Comparison of ENCODE assay signal across 8 mouse cellular contexts in genomic region chr11:95667177-95667576, GRCm38 (mm10). TPM values are rescaled to one million over a fixed set of nuclear protein-coding genes. Genes with fewer than 3 reads are reported as not detected.
DNase-seq lines count a peak whose midpoint lies in the region; ATAC-seq and TF ChIP-seq lines count a peak whose summit lies in the region.

No protein-coding gene starts in this region.

- no peaks in the 10 kb centered on the region for H3K27me3 ChIP-seq in embryonic facial prominence, embryonic 13.5 days
- H3K27me3 ChIP-seq in intestine, embryonic 15.5 days (replicated peaks) = no peaks in the 10 kb centered on the region
- H3K27me3 ChIP-seq in splenic B cell, adult 2 months (ENCODE audit: control insufficient read depth, insufficient read depth, low read length, poor library complexity, severe bottlenecking) = no peaks in the 10 kb centered on the region

- H3K36me3 ChIP-seq in embryonic facial prominence, embryonic 13.5 days = peaks cover 40% of the 10 kb centered on the region
- H3K36me3 ChIP-seq in intestine, embryonic 15.5 days = peaks cover 9% of the 10 kb centered on the region; the same call in 1 of the 2 replicates
- H3K36me3 ChIP-seq in splenic B cell, adult 2 months (ENCODE audit: control insufficient read depth, insufficient read depth, low read length, poor library complexity, severe bottlenecking) = peaks cover 4% of the 10 kb centered on the region

- peak overlapping the region; percentile 88 for H3K4me2 ChIP-seq in embryonic facial prominence, embryonic 13.5 days
- H3K4me2 ChIP-seq in intestine, embryonic 15.5 days (replicated peaks) = peak overlapping the region; percentile 78

- peak; percentile 42 for DNase-seq in urinary bladder, adult 2 months (ENCODE audit: low spot score)
- DNase-seq in urinary bladder, postnatal 4 days (ENCODE audit: low spot score in 2 of 2) = no peak
- DNase-seq in lung, adult 2 months = no peak
- DNase-seq in splenic B cell, adult 2 months (ENCODE audit: low read depth, low spot score) = peak; percentile 49
- no peak for DNase-seq in right cerebral cortex, postnatal 10 days (ENCODE audit: low spot score in 2 of 2)
- DNase-seq in embryo, embryonic 10.5 days (ENCODE audit: low spot score) = no peak

- no peaks in the 10 kb centered on the region for H3K9me3 ChIP-seq in embryonic facial prominence, embryonic 13.5 days
- H3K9me3 ChIP-seq in intestine, embryonic 15.5 days = no peaks in the 10 kb centered on the region

- TF ChIP-seq POLR2A in lung, adult 2 months (IDR thresholded peaks at IDR 0.05; ENCODE audit: borderline replicate concordance, extremely low read depth, low read depth, low read length) = no peak

- no peak for TF ChIP-seq CTCF in lung, adult 2 months (IDR thresholded peaks at IDR 0.05; ENCODE audit: insufficient read depth, low read length)

- peak overlapping the region; percentile 79 for H3K9ac ChIP-seq in embryonic facial prominence, embryonic 13.5 days
- peak overlapping the region; percentile 61 for H3K9ac ChIP-seq in intestine, embryonic 15.5 days

- peak overlapping the region; percentile 62 for H3K4me3 ChIP-seq in embryonic facial prominence, embryonic 13.5 days
- H3K4me3 ChIP-seq in intestine, embryonic 15.5 days (replicated peaks) = peak overlapping the region; percentile 66
- H3K4me3 ChIP-seq in lung, adult 2 months (replicated peaks; ENCODE audit: extremely low read depth, low read depth, low read length) = peak overlapping the region; percentile 90

- peaks cover 13% of the 10 kb centered on the region for H3K4me1 ChIP-seq in embryonic facial prominence, embryonic 13.5 days
- peaks cover 5% of the 10 kb centered on the region for H3K4me1 ChIP-seq in intestine, embryonic 15.5 days (replicated peaks)
- peaks cover 4% of the 10 kb centered on the region; the same call in 1 of the 2 replicates for H3K4me1 ChIP-seq in lung, adult 2 months (ENCODE audit: control insufficient read depth, insufficient read depth, low read length)

- 0 out of 2 replicates have a peak, but pooled peaks have one; percentile 5 for ATAC-seq in embryonic facial prominence, embryonic 13.5 days (ENCODE audit: insufficient number of reproducible peaks, insufficient read depth, low FRiP score, low TSS enrichment, low read depth)
- peak; percentile 54 for ATAC-seq in intestine, embryonic 15.5 days

- under 1% methylated on average over 11 of the region's 11 CpGs for WGBS in embryonic facial prominence, embryonic 13.5 days
- 1% methylated on average over 11 of the region's 11 CpGs for WGBS in intestine, embryonic 15.5 days
- under 1% methylated on average over 11 of the region's 11 CpGs for WGBS in lung, adult 2 months

- peak overlapping the region; percentile 9; the same call in 1 of the 2 replicates for H3K27ac ChIP-seq in embryonic facial prominence, embryonic 13.5 days
- peak overlapping the region; percentile 54 for H3K27ac ChIP-seq in intestine, embryonic 15.5 days

RNA-seq across cellular contexts. Expression of gene Phb, which starts 0.4 kb away (rescaled TPM):
- polyA plus RNA-seq in urinary bladder, adult 2 months (2012; rRNA removed) = 160 and 185 TPM in 2 replicates
- polyA plus RNA-seq in embryonic facial prominence, embryonic 13.5 days (2015; fragmentation: Nextera tagmentation; extraction: Ambion mirVana) = 209 and 218 TPM in 2 replicates
- polyA plus RNA-seq in intestine, embryonic 15.5 days (2015; fragmentation: Nextera tagmentation; extraction: Ambion mirVana) = 305 and 328 TPM in 2 replicates
- polyA plus RNA-seq in lung, adult 2 months (2012; rRNA removed) = 38.8 and 62.5 TPM in 2 replicates

RNA-seq across cellular contexts. Expression of gene Zfp652, which starts 45.3 kb away (rescaled TPM):
- 20.8 and 30.7 TPM in 2 replicates for polyA plus RNA-seq in urinary bladder, adult 2 months (2012; rRNA removed)
- 24.5 and 25.3 TPM in 2 replicates for polyA plus RNA-seq in embryonic facial prominence, embryonic 13.5 days (2015; fragmentation: Nextera tagmentation; extraction: Ambion mirVana)
- 18.0 and 18.4 TPM in 2 replicates for polyA plus RNA-seq in intestine, embryonic 15.5 days (2015; fragmentation: Nextera tagmentation; extraction: Ambion mirVana)
- 35.6 and 40.4 TPM in 2 replicates for polyA plus RNA-seq in lung, adult 2 months (2012; rRNA removed)

RNA-seq across cellular contexts. Expression of gene B130006D01Rik, which starts 56.2 kb away (rescaled TPM):
- 0.15 and 0.19 TPM in 2 replicates for polyA plus RNA-seq in urinary bladder, adult 2 months (2012; rRNA removed)
- 2.0 and 2.8 TPM in 2 replicates for polyA plus RNA-seq in embryonic facial prominence, embryonic 13.5 days (2015; fragmentation: Nextera tagmentation; extraction: Ambion mirVana)
- polyA plus RNA-seq in intestine, embryonic 15.5 days (2015; fragmentation: Nextera tagmentation; extraction: Ambion mirVana) = 0.77 and 0.96 TPM in 2 replicates
- polyA plus RNA-seq in lung, adult 2 months (2012; rRNA removed) = 0.07 and 0.18 TPM in 2 replicates

Comparison
In these comparisons a context has a peak if more than half of its experiments do, and no peak if none do; other contexts are left out.
1. DNase-seq: peak in urinary bladder, adult 2 months (single experiment) and splenic B cell, adult 2 months (single experiment); none in urinary bladder, postnatal 4 days (0 of 2), lung, adult 2 months (single experiment), right cerebral cortex, postnatal 10 days (0 of 2) and embryo, embryonic 10.5 days (single experiment).
2. Peak in every context shown above with its lines, with median percentiles within 50 percentile points of each other: H3K4me3 ChIP-seq.